Mouse (Mus musculus) E14TG2a.4 (cell line): Measurements from ENCODE around the gene Shmt2.

Experiments
- H3K27me3 ChIP-seq: 2 replicates; pipeline ENCODE4 v1.6.1; 2014; ENCODE audit warnings: low read length, control low read depth; ENCODE audit not compliant: insufficient read depth
- H3K36me3 ChIP-seq: 2 replicates; pipeline ENCODE4 v1.6.1; 2014; ENCODE audit warnings: low read length, control low read depth; ENCODE audit not compliant: insufficient read depth
- H3K4me1 ChIP-seq: replicated peaks from 2 replicates; pipeline ENCODE4 v1.6.1; 2014; ENCODE audit warnings: low read depth, low read length, control low read depth
- H3K4me3 ChIP-seq: replicated peaks from 2 replicates; pipeline ENCODE4 v1.5.1; 2014; ENCODE audit warnings: mild to moderate bottlenecking, low read length
- H3K9me3 ChIP-seq: 2 replicates; pipeline ENCODE4 v1.6.1; 2014; ENCODE audit warnings: low read length, control low read depth
- CTCF ChIP-seq: conservative IDR thresholded peaks from 2 replicates; pipeline ENCODE4 v1.5.1; 2014; ENCODE audit warnings: low read length
- NANOG ChIP-seq: IDR thresholded peaks from 2 replicates; pipeline ENCODE4 v1.6.1; 2014; ENCODE audit warnings: borderline replicate concordance, low read length, mixed read lengths
- POU5F1 ChIP-seq: IDR thresholded peaks from 2 replicates; pipeline ENCODE4 v1.6.1; 2014; ENCODE audit warnings: low read length, borderline replicate concordance

Gene Shmt2

GRCm38 (mm10) chr10:127485235-127485634, 37.0 kb downstream of the Shmt2 start:
- Histone ChIP-seq H3K36me3 (peaks cover 72% of the 10 kb centered on the region), H3K4me1 (peaks cover 9% of the 10 kb centered on the region; the same call in 1 of the 2 replicates), H3K9me3 (no peaks in the 10 kb centered on the region), H3K4me3 (no peak overlapping the region), H3K27me3 (no peaks in the 10 kb centered on the region)
- no peak for TF ChIP-seq NANOG
- TF ChIP-seq CTCF = no peak
- TF ChIP-seq POU5F1 = no peak

DNA sequence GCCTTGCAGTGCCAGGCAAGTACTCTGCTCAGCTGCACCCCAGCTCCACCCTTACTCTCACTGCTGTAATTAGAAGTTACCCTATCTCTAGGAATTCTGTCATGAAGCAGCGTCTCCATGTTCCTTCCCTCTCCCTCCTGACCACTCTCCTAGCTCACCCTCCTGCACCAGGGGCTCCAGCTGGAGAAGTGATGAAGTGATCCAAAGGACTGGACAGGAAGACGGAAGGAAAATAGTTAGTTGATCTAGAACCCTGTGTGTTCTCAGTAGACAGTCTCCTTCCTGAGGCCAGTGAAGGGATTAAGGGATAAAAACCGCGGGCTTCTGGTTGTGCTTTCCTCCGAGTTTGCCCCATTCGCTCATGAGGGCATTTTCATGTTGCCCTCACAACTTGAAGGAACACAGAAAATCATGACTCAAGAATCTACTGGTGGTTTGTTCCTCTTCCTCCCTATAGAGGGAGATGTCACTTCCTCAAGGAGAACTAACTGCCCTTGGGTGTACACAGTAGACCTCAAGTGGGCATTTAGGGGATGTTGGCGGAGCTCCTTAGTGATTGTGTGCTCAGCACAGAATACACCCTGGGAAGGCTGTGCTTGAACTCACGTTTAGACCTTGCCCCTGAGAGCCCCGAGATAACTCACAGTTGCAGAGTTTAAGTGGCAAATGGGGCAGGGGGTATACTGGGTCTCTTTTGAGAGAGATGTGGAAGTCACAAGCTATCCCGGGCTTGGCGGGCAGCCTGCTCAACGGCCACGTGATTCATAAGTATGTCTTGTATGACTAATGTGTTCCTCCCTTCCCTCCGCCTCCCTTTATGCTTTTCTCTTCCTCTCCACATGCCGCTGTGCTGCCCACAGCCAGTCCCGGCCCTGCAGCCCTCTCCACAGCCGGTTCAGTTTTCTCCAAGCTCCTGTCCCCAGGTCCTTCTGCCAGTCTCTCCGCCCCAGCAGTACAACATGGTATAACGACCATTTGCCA, 41.1 kb downstream of the Shmt2 start:
- Histone ChIP-seq H3K27me3 (no peaks in the 10 kb centered on the region), H3K4me3 (peak overlapping the region; percentile 21; the same call in 1 of the 2 replicates), H3K9me3 (no peaks in the 10 kb centered on the region), H3K4me1 (peaks cover 14% of the 10 kb centered on the region), H3K36me3 (peaks cover 61% of the 10 kb centered on the region)
- TF ChIP-seq CTCF (no peak; the same call in 1 of the 2 replicates), POU5F1 (no peak), NANOG (no peak)

GRCm38 (mm10) chr10:127479131-127479530, 43.1 kb downstream of the Shmt2 start:
- Histone ChIP-seq H3K9me3 (no peaks in the 10 kb centered on the region), H3K4me3 (no peak overlapping the region), H3K36me3 (peaks cover 55% of the 10 kb centered on the region), H3K27me3 (no peaks in the 10 kb centered on the region), H3K4me1 (peaks cover 15% of the 10 kb centered on the region)
- TF ChIP-seq CTCF (peak; percentile 46; the same call in 1 of the 2 replicates), NANOG (no peak)

GRCm38 (mm10) chr10:127477301-127477700, 44.9 kb downstream of the Shmt2 start:
- no peak for TF ChIP-seq NANOG
- no peak for TF ChIP-seq POU5F1
- TF ChIP-seq CTCF = no peak
- H3K36me3 ChIP-seq = peaks cover 55% of the 10 kb centered on the region
- H3K27me3 ChIP-seq = no peaks in the 10 kb centered on the region
- H3K4me1 ChIP-seq = peaks cover 15% of the 10 kb centered on the region
- H3K9me3 ChIP-seq = no peaks in the 10 kb centered on the region
- no peak overlapping the region for H3K4me3 ChIP-seq

DNA sequence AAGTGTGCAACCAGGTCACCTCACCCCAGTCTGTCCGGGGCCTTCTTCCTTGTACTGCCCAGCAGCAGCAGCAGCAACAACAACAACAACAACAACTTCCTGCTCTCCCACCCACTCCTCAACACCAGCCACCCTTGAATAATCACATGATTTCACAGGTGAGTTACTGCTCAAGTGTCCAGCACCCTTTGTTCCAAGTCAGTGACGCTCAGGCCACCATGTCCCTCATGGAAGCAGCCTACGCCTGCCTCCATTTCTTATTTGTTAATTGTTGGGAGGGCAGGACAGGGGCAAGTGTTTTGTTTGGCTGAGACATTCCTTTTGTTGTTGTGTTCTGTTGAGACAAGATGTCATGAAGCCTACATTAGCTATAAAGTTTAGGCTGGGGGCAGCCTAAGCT, 45.7 kb downstream of the Shmt2 start:
- H3K4me1 ChIP-seq = peaks cover 17% of the 10 kb centered on the region
- TF ChIP-seq CTCF = no peak
- H3K27me3 ChIP-seq = no peaks in the 10 kb centered on the region
- no peaks in the 10 kb centered on the region for H3K9me3 ChIP-seq
- H3K4me3 ChIP-seq = no peak overlapping the region
- peaks cover 60% of the 10 kb centered on the region for H3K36me3 ChIP-seq

- Histone ChIP-seq H3K36me3 (peaks cover 59% of the 10 kb centered on the region), H3K9me3 (no peaks in the 10 kb centered on the region), H3K27me3 (no peaks in the 10 kb centered on the region), H3K4me1 (peaks cover 20% of the 10 kb centered on the region), H3K4me3 (no peak overlapping the region)
- no peak for TF ChIP-seq CTCF
- no peak for TF ChIP-seq POU5F1
- no peak for TF ChIP-seq NANOG
Measured at GRCm38 (mm10) chr10:127475175-127475574, 47.1 kb downstream of the Shmt2 start.

DNA sequence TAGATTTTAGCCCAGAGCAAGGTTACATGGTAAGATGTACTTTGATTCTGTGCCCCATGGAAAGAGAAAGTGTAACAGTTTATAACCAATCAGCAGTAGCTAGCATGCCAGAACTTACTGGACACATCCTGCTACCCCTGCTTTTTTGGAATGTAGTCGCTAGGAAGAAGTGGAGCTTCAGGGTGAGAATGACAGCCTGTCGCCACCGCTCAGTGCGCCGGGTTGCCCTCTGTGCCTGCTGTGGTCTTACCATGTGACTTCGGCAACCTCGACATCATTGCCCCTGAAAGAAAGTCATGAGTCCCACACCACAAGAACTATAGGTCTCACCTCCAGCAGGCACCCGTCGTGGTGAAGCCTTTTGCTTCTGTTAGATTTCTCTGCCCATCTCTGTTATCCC, 49.5 kb downstream of the Shmt2 start:
- Histone ChIP-seq H3K27me3 (no peaks in the 10 kb centered on the region), H3K36me3 (peaks cover 68% of the 10 kb centered on the region), H3K4me1 (peaks cover 20% of the 10 kb centered on the region), H3K4me3 (no peak overlapping the region), H3K9me3 (no peaks in the 10 kb centered on the region)
- TF ChIP-seq NANOG (no peak), POU5F1 (no peak), CTCF (no peak)

GRCm38 (mm10) chr10:127471281-127471988, 50.8 kb downstream of the Shmt2 start:
- no peak for TF ChIP-seq NANOG
- no peak for TF ChIP-seq CTCF
- TF ChIP-seq POU5F1 = no peak
- peaks cover 57% of the 10 kb centered on the region for H3K36me3 ChIP-seq
- no peak overlapping the region for H3K4me3 ChIP-seq
- H3K4me1 ChIP-seq = peaks cover 18% of the 10 kb centered on the region
- H3K27me3 ChIP-seq = no peaks in the 10 kb centered on the region
- no peaks in the 10 kb centered on the region for H3K9me3 ChIP-seq
